Mouse (Mus musculus) kidney, embryonic 15.5 days (tissue): ENCODE measurements around the gene Rab19. TPM values are rescaled to one million over a fixed set of nuclear protein-coding genes. Genes with fewer than 3 reads are reported as not detected.
"Not testable (repeated sequence)": the region's sequence is repeated elsewhere in the genome, so short reads cannot be mapped to it uniquely, and the experiment has no call there.

ENCODE experiments used
- ATAC-seq: fragments of 200-750 bp; cut with Nextera tagmentation; replicated peaks from 2 replicates; pipeline ENCODE4 v1.8.0; 2017; ENCODE audit warnings: moderate TSS enrichment; ENCODE audit not compliant: low FRiP score
- H3K27ac ChIP-seq: fragments of 300-500 bp; sonication (generic); 2 replicates; pipeline ENCODE4 v1.5.1; 2015; ENCODE audit warnings: mild to moderate bottlenecking, inconsistent platforms
- H3K27me3 ChIP-seq: fragments of 300-500 bp; sonication (generic); 2 replicates; pipeline ENCODE4 v1.6.1; 2015; ENCODE audit warnings: inconsistent platforms
- H3K36me3 ChIP-seq: fragments of 300-500 bp; sonication (generic); 2 replicates; pipeline ENCODE4 v1.6.1; 2015; ENCODE audit warnings: inconsistent platforms
- H3K4me1 ChIP-seq: fragments of 300-500 bp; sonication (generic); 2 replicates; pipeline ENCODE4 v1.6.1; 2015; ENCODE audit warnings: inconsistent platforms
- H3K4me2 ChIP-seq: fragments of 300-500 bp; sonication (generic); 2 replicates; pipeline ENCODE4 v1.6.1; 2015; ENCODE audit warnings: moderate library complexity, mild to moderate bottlenecking, inconsistent platforms
- H3K4me3 ChIP-seq: fragments of 300-500 bp; sonication (generic); replicated peaks from 2 replicates; pipeline ENCODE4 v1.5.1; 2015; ENCODE audit warnings: mild to moderate bottlenecking, inconsistent platforms
- H3K9ac ChIP-seq: fragments of 300-500 bp; sonication (generic); 2 replicates; pipeline ENCODE4 v1.6.1; 2015; ENCODE audit warnings: mild to moderate bottlenecking, inconsistent platforms
- H3K9me3 ChIP-seq: fragments of 300-500 bp; sonication (generic); replicated peaks from 2 replicates; pipeline ENCODE4 v1.6.1; 2016; ENCODE audit warnings: inconsistent platforms
- WGBS: fragments of 180-500 bp; shearing (Covaris S2); methylation state at CpG from one replicate; pipeline ENCODE4 v1.1.7; 2015; ENCODE audit warnings: mixed read lengths; 5-methylcytosine and 5-hydroxymethylcytosine counted together
- polyA plus RNA-seq: library from polyadenylated mRNA; unstranded; fragments of >200 nt; fragmentation: Nextera tagmentation; extraction: Ambion mirVana; gene quantifications from 2 replicates; pipeline ENCODE4 v1.2.1, GENCODE M21; 2015

Rab19 gene
- polyA plus RNA-seq, 1 experiment from 2014 or later = 1.7 TPM

- WGBS = 74% methylated on average over 2 of the region's 2 CpGs
Observed at GRCm38 (mm10) chr6:39434111-39434885, 53.3 kb downstream of the Rab19 start.

GRCm38 (mm10) chr6:39434886-39435492 lies 54.0 kb downstream of the Rab19 start:
- H3K4me2 ChIP-seq = no peak overlapping the region
- no peak overlapping the region for H3K9ac ChIP-seq
- no peaks in the 10 kb centered on the region for H3K4me1 ChIP-seq
- no peak overlapping the region for H3K4me3 ChIP-seq
- H3K36me3 ChIP-seq = no peaks in the 10 kb centered on the region
- H3K9me3 ChIP-seq = no peaks in the 10 kb centered on the region
- 51% methylated on average over 2 of the region's 2 CpGs for WGBS
- no peak for ATAC-seq
- H3K27ac ChIP-seq = no peak overlapping the region
- no peaks in the 10 kb centered on the region for H3K27me3 ChIP-seq

More at GRCm38 (mm10) chr6:39434111-39434885, 53.3 kb downstream of the Rab19 start:
- Histone ChIP-seq H3K9ac (no peak overlapping the region), H3K4me2 (no peak overlapping the region), H3K27ac (no peak overlapping the region), H3K9me3 (no peaks in the 10 kb centered on the region), H3K36me3 (no peaks in the 10 kb centered on the region), H3K27me3 (no peaks in the 10 kb centered on the region), H3K4me1 (no peaks in the 10 kb centered on the region), H3K4me3 (no peak overlapping the region)
- no peak for ATAC-seq

GRCm38 (mm10) chr6:39435875-39436274 lies 54.9 kb downstream of the Rab19 start:
- H3K27ac ChIP-seq = no peak overlapping the region
- H3K27me3 ChIP-seq = no peaks in the 10 kb centered on the region
- no peak for ATAC-seq
- H3K4me3 ChIP-seq = no peak overlapping the region
- 83% methylated on average over 5 of the region's 5 CpGs for WGBS
- H3K9ac ChIP-seq = no peak overlapping the region
- H3K4me2 ChIP-seq = no peak overlapping the region
- H3K36me3 ChIP-seq = no peaks in the 10 kb centered on the region
- H3K4me1 ChIP-seq = no peaks in the 10 kb centered on the region
- no peaks in the 10 kb centered on the region for H3K9me3 ChIP-seq

- H3K9ac ChIP-seq, H3K4me3 ChIP-seq, H3K4me1 ChIP-seq, H3K9me3 ChIP-seq, ATAC-seq, H3K4me2 ChIP-seq, H3K27ac ChIP-seq, H3K27me3 ChIP-seq, H3K36me3 ChIP-seq: not testable (repeated sequence)
- WGBS = 89% methylated on average over 6 of the region's 6 CpGs
Observed at GRCm38 (mm10) chr6:39437519-39437918, 56.5 kb downstream of the Rab19 start.

Other genes with a start within 250 kb of the Rab19 start
- gene Kdm7a, start 174.4 kb upstream of the Rab19 start, polyA plus RNA-seq = 6.4 and 6.7 TPM in 2 replicates
- gene Slc37a3, start 3.5 kb upstream of the Rab19 start, polyA plus RNA-seq = 52.5 and 53.9 TPM in 2 replicates
- 59.8 and 60.2 TPM in 2 replicates for gene Mkrn1, start 39.3 kb downstream of the Rab19 start, polyA plus RNA-seq
- 23.5 and 24.0 TPM in 2 replicates for gene Dennd2a, start 176.7 kb downstream of the Rab19 start, polyA plus RNA-seq
- 27.4 TPM in 2 replicates for gene Adck2, start 192.7 kb downstream of the Rab19 start, polyA plus RNA-seq
- gene Gm42420, start 204.6 kb downstream of the Rab19 start, polyA plus RNA-seq = 2.2 TPM in 1 of 2 replicates, not detected in the other
- gene Ndufb2, start 211.4 kb downstream of the Rab19 start, polyA plus RNA-seq = 347 and 379 TPM in 2 replicates